8 mouse cellular contexts compared by ENCODE assay signal in the genomic region with DNA sequence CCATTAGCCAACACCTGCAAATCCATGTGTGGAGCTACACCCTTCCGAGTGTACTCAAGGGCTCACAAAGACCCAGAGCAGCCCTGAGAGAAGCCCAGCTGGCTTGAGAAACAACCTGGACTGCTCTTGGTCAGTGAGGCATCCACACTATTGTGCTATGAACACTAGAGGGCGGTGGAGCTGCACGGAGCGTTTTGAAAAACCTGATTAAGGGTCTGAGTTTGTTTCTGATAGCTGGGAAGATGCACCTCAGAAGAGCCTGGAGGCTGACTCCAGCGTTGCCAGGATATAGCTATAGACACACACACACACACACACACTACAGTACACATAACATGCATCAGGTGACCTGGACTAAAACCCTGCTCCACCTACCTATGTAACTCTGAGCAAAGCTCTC.
A peak's percentile ranks its signal among the peaks of the same experiment; 100 is the strongest.
DNase-seq lines count a peak whose midpoint lies in the region; ATAC-seq and TF ChIP-seq lines count a peak whose summit lies in the region.

No protein-coding gene starts in this region.

- TF ChIP-seq POLR2A in ES-Bruce4 (IDR thresholded peaks at IDR 0.05; ENCODE audit: insufficient read depth, low read length), result no peak

- no peaks in the 10 kb centered on the region for H3K36me3 ChIP-seq in ES-Bruce4 (ENCODE audit: control insufficient read depth, insufficient read depth, low read length, poor library complexity, severe bottlenecking)
- H3K36me3 ChIP-seq in embryonic facial prominence, embryonic 13.5 days, result no peaks in the 10 kb centered on the region
- H3K36me3 ChIP-seq in hindbrain, embryonic 10.5 days, result no peaks in the 10 kb centered on the region

- TF ChIP-seq EP300 in ES-Bruce4 (IDR thresholded peaks at IDR 0.05; ENCODE audit: insufficient read depth, low read depth, low read length), result no peak

- H3K4me1 ChIP-seq in ES-Bruce4 (ENCODE audit: control insufficient read depth, insufficient read depth, low read length), result no peaks in the 10 kb centered on the region
- H3K4me1 ChIP-seq in embryonic facial prominence, embryonic 13.5 days, result no peaks in the 10 kb centered on the region
- H3K4me1 ChIP-seq in hindbrain, embryonic 10.5 days (replicated peaks), result no peaks in the 10 kb centered on the region

- peak; percentile 55 for DNase-seq in adrenal gland, postnatal 25 days
- DNase-seq in hindbrain, embryonic 10.5 days (ENCODE audit: low spot score), result peak; percentile 71
- peak; percentile 59 to 74 for DNase-seq in layer of hippocampus, adult 2 months (ENCODE audit: low spot score in 2 of 2)
- DNase-seq in lung, postnatal 14 days, result peak; percentile 69
- DNase-seq in retina, embryonic 14.5 days (ENCODE audit: low spot score), result peak; percentile 89
- peak; percentile 41 for DNase-seq in yolk sac, embryonic 10.5 days (ENCODE audit: low spot score)

- no peak overlapping the region for H3K9ac ChIP-seq in ES-Bruce4 (ENCODE audit: low read depth, poor library complexity, severe bottlenecking)
- no peak overlapping the region for H3K9ac ChIP-seq in embryonic facial prominence, embryonic 13.5 days

- no peaks in the 10 kb centered on the region for H3K27me3 ChIP-seq in ES-Bruce4 (ENCODE audit: control insufficient read depth, insufficient read depth, low read length, poor library complexity, severe bottlenecking)
- H3K27me3 ChIP-seq in embryonic facial prominence, embryonic 13.5 days, result no peaks in the 10 kb centered on the region; the same call in 1 of the 2 replicates
- H3K27me3 ChIP-seq in hindbrain, embryonic 10.5 days (ENCODE audit: insufficient read depth, poor library complexity, severe bottlenecking), result no peaks in the 10 kb centered on the region

- no peaks in the 10 kb centered on the region for H3K9me3 ChIP-seq in ES-Bruce4 (replicated peaks; ENCODE audit: control insufficient read depth, insufficient read depth, low read length, poor library complexity, severe bottlenecking)
- no peaks in the 10 kb centered on the region for H3K9me3 ChIP-seq in embryonic facial prominence, embryonic 13.5 days
- 0 out of 2 replicates have a peak, but pooled peaks cover 5% of the 10 kb centered on the region for H3K9me3 ChIP-seq in hindbrain, embryonic 10.5 days

- H3K27ac ChIP-seq in ES-Bruce4 (ENCODE audit: insufficient read depth, low read length), result no peak overlapping the region
- no peak overlapping the region for H3K27ac ChIP-seq in embryonic facial prominence, embryonic 13.5 days
- H3K27ac ChIP-seq in hindbrain, embryonic 10.5 days, result no peak overlapping the region
- H3K27ac ChIP-seq in layer of hippocampus, adult 2 months, result no peak overlapping the region

- peak; percentile 61 for TF ChIP-seq CTCF in ES-Bruce4 (IDR thresholded peaks at IDR 0.05; ENCODE audit: low read depth, low read length)
- TF ChIP-seq CTCF in layer of hippocampus, adult 2 months (conservative IDR thresholded peaks at IDR 0.05), result peak; percentile 95

- no peak overlapping the region for H3K4me3 ChIP-seq in ES-Bruce4 (ENCODE audit: low read depth, low read length)
- H3K4me3 ChIP-seq in embryonic facial prominence, embryonic 13.5 days, result no peak overlapping the region
- H3K4me3 ChIP-seq in hindbrain, embryonic 10.5 days, result no peak overlapping the region
- no peak overlapping the region for H3K4me3 ChIP-seq in layer of hippocampus, adult 2 months

- 0 out of 2 replicates have a peak, but pooled peaks have one; percentile 20 for ATAC-seq in embryonic facial prominence, embryonic 13.5 days (ENCODE audit: insufficient number of reproducible peaks, insufficient read depth, low FRiP score, low TSS enrichment, low read depth)

- 5% methylated on average over 5 of the region's 5 CpGs for WGBS in embryonic facial prominence, embryonic 13.5 days
- 8% methylated on average over 5 of the region's 5 CpGs for WGBS in hindbrain, embryonic 10.5 days

- no peak overlapping the region for H3K4me2 ChIP-seq in embryonic facial prominence, embryonic 13.5 days
